Mouse (Mus musculus): ENCODE data around the gene Rpl26.

GRCm38 (mm10) chr11:68853611-68854401, 47.6 kb upstream of the Rpl26 start:
- peak; percentile 52; the same call in 1 of the 2 replicates for TF ChIP-seq EP300 (IDR thresholded peaks at IDR 0.05; ENCODE audit: low read depth)
- TF ChIP-seq CTCF (IDR thresholded peaks at IDR 0.05; ENCODE audit: low read depth), result peak; percentile 34; the same call in 1 of the 2 replicates

Measured in liver, postnatal 0 days (tissue).